Mouse (Mus musculus) G1E-ER4 (cell line): ENCODE data around the gene Lsm4. TPM values are rescaled to one million over a fixed set of nuclear protein-coding genes. Genes with fewer than 3 reads are reported as not detected.

Experiments used
- GATA1 ChIP-seq: IDR thresholded peaks from one replicate; pipeline ENCODE4 v1.8.0; 2012; ENCODE audit warnings: low read length, inconsistent platforms
- polyA plus RNA-seq: library from polyadenylated mRNA; stranded (reverse); fragments of >175 nt; gene quantifications from 2 replicates; pipeline ENCODE4 v1.2.3, GENCODE M21; 2012

Lsm4 gene
- polyA plus RNA-seq, result 887 and 1,189 TPM in 2 replicates

DNA sequence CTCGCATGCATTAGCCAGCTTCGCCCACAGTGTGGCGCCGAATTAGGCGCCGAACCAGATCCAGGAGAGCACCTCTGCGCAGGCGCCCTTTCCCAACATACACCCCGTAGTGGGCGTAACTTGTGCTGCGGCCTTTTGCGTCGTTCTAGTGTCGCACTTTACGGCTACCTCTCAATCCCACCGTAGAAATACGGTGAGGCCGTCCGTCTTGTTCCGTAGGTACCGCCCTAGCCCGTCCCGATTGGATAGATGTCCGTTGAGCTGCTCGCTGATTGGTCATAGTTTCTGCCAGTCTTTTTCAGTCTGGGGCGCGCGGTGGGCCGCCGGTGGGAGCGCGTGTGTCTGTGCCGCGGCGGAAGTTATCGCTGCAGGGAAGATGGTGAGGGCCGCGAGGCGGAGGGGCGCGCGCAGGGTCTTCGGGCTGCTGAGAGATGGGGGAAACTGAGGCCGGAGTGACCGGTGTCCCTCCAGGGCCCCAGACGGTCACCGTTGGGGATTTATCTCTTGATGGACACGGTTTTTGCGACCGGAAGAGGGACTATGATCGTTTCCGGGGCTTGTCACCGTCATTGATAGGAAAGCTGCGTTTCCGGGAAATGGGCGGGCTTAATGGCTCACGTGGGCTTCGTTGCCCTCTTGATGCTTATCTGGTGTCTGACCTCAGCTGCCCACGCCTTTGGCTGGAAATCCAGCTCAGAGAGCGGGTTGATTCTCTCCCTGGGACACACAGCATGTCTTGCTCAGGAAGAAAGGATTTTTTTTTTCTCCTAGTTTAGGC lies at the start of gene Lsm4:
Lsm4 (plus strand) TSS at position 170 of the 778 bp plus-strand sequence.
- no peak for TF ChIP-seq GATA1

DNA sequence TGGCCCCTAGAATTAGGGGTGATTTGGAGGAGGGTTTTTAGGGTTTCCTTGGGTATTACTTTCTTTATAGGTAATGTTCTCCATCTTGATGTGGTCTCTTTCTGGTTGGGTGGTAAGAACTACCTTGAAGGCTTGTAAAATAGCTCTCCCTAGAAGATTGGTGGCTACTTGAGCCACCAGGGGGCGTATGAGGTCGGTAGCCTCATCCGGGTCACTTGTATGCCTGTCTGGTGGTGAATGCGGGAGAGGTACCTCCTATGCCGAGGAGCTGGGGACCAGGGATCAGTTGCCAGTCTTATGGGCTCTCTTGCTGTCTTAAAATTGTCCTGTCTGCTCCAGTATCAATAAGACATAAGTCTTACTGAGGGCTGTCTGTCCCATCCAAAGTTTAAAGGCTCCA lies 47.9 kb upstream of the Lsm4 start:
- TF ChIP-seq GATA1, result no peak

DNA sequence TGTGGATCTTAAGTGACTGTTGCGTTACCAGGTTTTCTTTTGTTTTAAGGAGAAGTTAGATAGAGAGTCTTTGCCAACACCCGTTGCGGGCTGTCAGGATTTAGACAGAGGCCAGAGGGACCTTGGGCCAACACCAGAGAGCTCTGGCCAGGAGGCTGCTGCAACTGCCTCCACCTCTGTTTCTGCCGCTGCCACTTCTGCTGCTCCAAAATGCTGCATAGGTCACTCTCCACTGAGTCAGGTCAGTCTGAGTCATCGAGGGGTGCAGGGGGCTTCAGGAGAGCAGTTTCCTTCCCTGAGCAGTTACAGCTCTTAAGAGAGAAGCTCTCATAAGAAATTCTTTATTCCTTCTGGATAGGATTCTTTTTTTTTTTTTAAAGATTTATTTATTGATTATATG lies 46.0 kb upstream of the Lsm4 start:
- TF ChIP-seq GATA1, result no peak

DNA sequence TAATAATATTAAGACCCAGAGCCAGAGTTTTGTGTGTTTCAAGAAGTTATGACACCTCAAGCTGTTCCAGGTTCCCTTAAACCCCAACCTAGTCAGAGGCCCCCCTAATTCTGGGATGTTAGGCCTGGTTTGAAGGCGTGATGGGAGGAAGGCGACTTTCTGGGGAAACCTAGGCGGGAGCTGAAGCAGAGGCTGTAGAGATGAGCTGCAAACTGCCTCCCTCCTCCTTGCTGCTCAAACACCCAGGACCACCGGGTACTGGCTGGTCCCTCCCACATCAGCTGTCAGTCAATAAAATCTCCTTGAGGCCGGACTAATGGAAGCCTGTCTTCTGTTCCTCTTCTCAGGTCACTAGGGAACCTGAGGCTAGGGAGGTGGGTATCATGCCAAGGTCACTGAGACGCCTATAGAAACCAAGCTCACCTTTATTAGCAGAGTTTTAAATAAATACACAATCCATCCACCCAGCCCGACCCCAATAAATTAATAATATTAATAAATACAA lies 44.0 kb upstream of the Lsm4 start:
- no peak for TF ChIP-seq GATA1

DNA sequence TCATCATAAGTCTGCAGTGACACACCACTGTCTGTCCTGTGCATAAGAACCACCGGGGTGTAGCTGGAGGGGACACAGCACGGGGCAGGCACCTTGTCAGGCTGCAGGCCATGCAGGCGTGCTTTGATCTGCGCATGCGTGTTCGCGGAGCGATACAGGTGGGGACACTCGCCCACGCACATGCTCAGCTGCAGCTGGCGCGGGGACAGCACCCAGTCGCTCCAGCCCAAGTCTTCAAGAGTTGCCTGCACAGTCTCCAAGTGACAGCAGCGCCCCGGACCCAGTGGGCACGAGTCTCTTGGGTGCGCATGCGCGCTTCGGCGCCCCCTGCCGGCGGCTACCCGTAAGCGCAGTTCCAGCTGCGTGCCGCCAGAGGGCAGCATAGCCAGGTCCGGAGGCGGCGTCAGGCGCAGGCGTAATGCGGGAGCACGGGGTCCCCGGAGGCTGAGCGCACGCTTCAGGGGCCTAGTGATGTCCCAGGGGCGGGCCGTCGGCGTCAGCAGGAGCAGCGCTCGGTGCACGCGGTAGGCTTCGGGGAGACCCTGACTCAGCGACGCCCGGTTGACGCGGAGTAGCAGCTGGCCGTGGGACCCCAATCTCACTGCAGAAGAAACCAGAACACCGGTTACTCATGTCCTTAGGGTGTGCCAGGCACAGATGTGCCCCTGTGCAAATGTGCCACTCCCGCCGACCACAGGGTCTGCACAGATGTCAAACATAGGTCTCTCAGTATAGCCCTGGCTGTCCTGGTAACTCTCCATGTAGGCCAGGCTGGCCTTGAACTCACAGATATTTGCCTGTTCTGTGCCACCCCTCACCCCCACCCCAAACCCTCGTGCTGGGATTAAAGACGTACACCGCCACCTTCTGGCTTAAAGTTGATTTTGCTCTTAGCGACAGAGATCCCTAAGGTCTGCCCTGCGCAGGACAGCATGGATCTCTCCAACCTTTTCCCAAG lies 43.2 kb upstream of the Lsm4 start:
- no peak for TF ChIP-seq GATA1

DNA sequence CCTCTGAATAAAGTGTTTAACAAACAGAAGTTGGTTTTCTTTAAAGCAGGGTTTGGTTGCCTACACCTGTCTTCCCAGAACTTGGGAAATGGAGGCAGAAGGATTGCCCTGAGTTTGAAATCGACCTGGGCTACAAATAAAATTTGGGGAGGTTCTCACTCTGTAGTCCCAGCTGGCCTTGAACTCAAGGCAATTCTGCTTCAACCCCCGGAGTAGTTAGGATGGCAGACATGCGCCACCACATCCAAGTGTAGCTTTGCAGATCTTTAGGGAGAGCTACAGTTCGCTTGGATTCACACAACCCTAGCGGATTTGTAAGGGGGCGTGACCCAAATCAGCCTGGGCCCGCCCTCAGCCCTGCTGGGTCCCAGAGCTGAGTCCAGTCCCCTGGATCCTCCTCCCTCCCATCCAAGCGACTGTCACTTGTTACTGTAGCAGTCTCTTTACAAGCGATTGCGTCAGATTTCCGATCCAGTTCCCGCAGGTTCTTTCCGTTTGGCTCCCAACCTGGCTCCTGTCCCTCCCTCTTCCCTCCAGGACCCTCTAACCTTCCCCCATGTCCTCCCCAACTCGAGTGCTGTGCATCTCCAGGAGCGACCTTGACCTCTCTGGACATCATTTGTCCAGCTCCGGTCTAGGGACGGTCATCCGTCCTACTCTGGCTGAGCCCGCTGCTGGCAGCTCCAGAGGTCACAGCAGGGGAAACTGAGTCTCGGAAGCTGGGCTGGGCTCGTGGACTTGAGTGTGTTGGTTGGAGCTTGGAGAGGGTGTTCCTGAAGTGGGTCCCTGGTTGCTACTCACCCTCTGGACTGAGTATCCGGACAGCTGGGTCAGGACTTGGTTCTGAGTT lies 42.3 kb upstream of the Lsm4 start:
- no peak for TF ChIP-seq GATA1

DNA sequence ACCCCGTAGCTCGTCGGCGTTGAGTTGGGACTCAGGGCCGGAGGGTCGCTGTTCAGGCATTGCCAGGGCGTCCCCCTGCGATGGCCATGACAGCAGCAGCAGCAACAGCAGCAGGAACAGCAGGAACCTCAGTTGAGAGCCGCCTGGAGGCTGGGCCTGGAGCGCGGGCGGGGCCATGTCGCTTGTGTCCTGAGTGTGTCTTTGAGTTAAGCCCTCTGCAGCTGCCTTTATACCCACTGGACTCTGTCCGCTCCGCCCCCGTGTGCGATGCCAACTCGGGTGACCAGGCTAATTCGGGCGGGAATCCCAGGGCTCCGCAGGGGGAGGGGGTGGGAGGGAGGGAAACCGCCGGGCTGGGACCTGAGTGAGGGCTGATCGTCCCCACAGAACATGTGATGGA lies 41.6 kb upstream of the Lsm4 start:
- TF ChIP-seq GATA1, result no peak

DNA sequence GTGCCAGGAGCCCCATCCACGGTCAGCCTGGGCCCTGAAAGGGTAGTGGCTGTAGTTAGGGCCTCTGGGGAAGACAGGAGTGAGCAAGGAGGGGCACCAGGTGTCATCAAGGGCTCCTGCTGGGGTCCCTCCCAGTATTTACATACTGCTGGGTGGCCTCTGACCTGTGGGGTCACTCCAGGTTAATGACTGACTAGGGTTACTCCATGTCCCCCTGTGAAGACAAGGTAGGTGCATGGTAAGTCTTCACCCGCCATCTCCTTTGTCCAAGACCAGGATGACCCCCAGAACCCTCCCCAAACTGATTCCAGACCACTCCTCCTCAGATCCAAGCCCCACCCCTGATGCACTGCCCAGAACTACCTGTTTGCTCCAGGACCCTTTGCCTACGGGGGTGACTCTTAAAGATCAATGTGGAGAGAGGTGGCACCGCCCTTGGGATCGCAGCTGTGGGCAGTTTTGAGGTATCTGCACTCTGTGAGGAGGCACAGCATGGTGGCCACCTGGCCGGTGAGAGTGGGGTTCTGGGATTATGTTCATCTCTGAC lies 40.6 kb upstream of the Lsm4 start, which contains the start of gene Gdf15:
Gdf15 (minus strand) TSS at position 111 of the 547 bp plus-strand sequence.
- no peak for TF ChIP-seq GATA1

DNA sequence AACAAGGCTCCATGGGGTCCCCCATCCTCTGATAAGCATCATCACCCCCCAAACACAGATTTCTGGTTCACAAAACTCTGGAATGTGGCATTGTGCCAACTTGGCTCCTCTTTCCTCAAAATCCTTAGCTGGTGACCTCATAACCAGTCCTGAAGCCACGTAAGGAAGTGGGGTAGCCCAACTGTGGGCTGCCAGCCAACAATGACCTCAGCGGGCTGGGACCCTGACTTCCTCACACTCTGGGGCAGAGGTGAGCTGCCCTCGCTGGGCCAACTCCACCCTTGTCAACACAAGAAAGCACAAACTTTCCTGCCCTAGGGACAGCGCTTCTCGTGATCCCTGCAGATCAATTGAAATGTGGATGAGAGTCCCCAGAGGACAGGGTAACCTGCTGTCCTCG lies 39.0 kb upstream of the Lsm4 start:
- no peak for TF ChIP-seq GATA1

DNA sequence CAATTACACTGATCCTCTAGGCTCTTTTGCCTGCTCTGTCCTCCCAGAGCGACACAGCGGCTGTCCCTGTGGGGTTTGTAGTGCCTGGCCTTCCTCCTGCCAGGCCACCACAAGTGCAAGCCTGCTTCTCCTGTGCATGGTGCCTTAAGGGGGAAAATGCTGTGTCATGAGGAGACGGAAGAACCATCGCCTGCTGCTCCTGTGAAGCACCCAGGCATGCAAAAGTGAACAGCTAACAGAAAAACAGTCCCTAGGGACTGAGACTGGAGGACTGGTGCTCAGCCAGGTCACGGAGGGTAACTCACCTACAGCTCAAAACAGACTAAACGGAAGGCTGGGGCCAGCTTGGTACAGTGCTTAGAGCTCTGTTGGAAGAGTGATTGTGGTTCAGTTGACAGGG lies 37.5 kb upstream of the Lsm4 start:
- no peak for TF ChIP-seq GATA1

DNA sequence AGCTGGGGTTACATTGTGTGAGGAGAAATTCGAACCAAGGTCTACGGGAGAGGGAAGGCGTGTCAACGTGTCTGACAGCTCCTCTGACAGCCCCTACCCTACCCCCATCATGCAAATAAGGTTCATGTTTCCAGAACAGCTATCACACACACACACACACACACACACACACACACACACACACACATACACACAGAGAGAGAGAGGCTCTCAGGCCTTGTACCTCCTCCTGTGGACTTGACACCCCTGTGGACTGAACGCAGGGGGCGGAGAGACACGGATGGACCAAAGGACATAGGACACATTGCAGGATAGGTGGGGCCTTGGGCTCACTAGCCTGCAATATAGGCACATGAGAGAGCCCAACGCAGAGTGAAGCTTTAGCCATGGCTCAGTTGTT lies 36.2 kb upstream of the Lsm4 start:
- no peak for TF ChIP-seq GATA1

DNA sequence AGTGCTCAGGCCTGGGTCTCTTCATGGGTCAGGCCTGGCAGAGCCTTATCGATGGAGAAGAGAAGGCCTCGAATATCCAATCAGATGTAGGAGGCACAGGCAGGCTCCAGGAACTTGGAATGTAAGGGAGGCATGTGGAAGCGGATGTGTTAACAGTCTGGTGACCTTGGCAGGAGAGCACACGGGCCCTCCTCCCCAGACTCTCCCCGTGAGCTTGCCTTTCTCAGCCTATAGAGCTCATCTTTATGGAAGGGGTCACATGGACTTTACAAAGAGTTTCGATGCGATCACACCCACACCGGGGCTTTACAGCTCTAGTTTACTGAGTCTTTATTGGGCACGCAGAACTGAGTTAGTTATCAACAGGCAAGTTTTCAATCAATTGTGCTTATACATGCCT lies 34.3 kb upstream of the Lsm4 start:
- no peak for TF ChIP-seq GATA1

DNA sequence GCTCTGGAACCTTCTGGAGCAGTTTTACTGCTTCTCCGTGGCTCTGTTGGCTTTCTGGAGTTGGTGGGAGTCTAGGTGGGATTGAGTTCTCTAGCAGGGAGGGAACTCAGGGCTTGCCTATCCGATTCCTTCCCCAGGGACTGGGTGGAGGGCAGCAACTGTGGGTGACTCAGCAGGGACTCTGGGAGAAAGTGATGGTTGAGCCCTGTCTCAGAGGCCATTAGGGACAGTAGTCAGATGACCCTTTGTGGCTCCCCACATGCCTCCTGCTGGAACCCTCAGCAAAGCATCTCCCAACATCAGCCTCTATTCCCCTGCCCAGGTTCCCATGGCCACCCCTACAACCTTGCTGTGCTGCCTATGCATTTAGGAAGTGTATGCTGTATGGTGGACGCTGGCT lies 30.0 kb upstream of the Lsm4 start:
- no peak for TF ChIP-seq GATA1

DNA sequence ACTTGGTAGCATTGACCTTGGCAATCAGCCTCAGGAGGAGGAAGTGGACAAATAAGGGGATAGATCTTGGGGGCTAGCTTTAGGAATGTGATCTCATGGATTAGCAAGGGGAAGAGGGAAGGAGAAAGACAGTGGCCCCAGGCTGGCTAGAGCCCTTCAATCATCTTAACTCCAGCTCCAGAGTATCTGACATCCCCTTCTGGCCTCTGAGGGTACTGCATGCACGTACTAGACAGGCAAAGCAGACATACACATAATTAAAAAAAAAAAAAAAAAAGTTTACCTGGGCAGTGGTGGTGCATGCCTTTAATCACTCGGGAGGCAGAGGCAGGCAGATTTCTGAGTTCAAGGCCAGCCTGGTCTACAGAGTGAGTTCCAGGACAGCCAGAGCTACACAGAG lies 29.0 kb upstream of the Lsm4 start:
- TF ChIP-seq GATA1, result no peak
